Mouse (Mus musculus) liver, postnatal 0 days (tissue): ENCODE measurements at regions not wholly inside any gene's neighbourhood (a gene's known extent, or its start where the extent isn't known, plus 50 kb on each side); places are given as distances from the start of the nearest gene placed in this dataset.

ENCODE experiments used
- ATAC-seq: fragments of 200-750 bp; cut with Nextera tagmentation; 2 replicates; pipeline ENCODE4 v1.8.0; 2017; ENCODE audit warnings: mild to moderate bottlenecking, moderate library complexity
- DNase-seq: peaks from one replicate; pipeline ENCODE4 v3.0.0-alpha.2; 2016
- H3K27ac ChIP-seq: fragments of 300-500 bp; sonication (generic); 2 replicates; pipeline ENCODE4 v1.5.1; 2014; ENCODE audit warnings: antibody characterized with exemption, moderate library complexity, mild to moderate bottlenecking, low read depth
- H3K27me3 ChIP-seq: fragments of 300-500 bp; sonication (generic); 2 replicates; pipeline ENCODE4 v1.6.1; 2014; ENCODE audit warnings: low read length, control low read depth, mixed read lengths; ENCODE audit not compliant: insufficient read depth
- H3K36me3 ChIP-seq: fragments of 300-500 bp; sonication (generic); replicated peaks from 2 replicates; pipeline ENCODE4 v1.6.1; 2014; ENCODE audit warnings: mild to moderate bottlenecking, control low read depth, low read length, moderate library complexity, mixed read lengths; ENCODE audit not compliant: insufficient read depth
- H3K4me1 ChIP-seq: fragments of 300-500 bp; sonication (generic); 2 replicates; pipeline ENCODE4 v1.6.1; 2014; ENCODE audit warnings: antibody characterized with exemption, mild to moderate bottlenecking, control low read depth; ENCODE audit not compliant: insufficient read depth
- H3K4me2 ChIP-seq: fragments of 300-500 bp; sonication (generic); 2 replicates; pipeline ENCODE4 v1.6.1; 2014; ENCODE audit warnings: low read depth, mild to moderate bottlenecking, low read length, moderate library complexity, mixed read lengths
- H3K4me3 ChIP-seq: fragments of 300-500 bp; sonication (generic); 2 replicates; pipeline ENCODE4 v1.5.1; 2014; ENCODE audit warnings: low read depth, low read length
- H3K9ac ChIP-seq: fragments of 300-500 bp; sonication (generic); replicated peaks from 2 replicates; pipeline ENCODE4 v1.6.1; 2014; ENCODE audit warnings: mild to moderate bottlenecking, moderate library complexity
- H3K9me3 ChIP-seq: fragments of 300-500 bp; sonication (generic); 2 replicates; pipeline ENCODE4 v1.6.1; 2016; ENCODE audit warnings: mild to moderate bottlenecking, control low read depth, low read length, mixed read lengths
- CTCF ChIP-seq: sonication (generic); IDR thresholded peaks from 2 replicates; pipeline ENCODE4 v1.5.1; 2016; ENCODE audit warnings: antibody characterized with exemption, low read depth
- EP300 ChIP-seq: IDR thresholded peaks from 2 replicates; pipeline ENCODE4 v1.6.1; 2016; ENCODE audit warnings: antibody characterized with exemption, low read depth, mild to moderate bottlenecking
- WGBS: fragments of 180-500 bp; shearing (Covaris S2); extraction: QIAGEN DNeasy Blood & Tissue Kit; methylation state at CpG from one replicate; pipeline ENCODE4 v1.1.7; 2014; ENCODE audit not compliant: insufficient replicate concordance; 5-methylcytosine and 5-hydroxymethylcytosine counted together

DNA sequence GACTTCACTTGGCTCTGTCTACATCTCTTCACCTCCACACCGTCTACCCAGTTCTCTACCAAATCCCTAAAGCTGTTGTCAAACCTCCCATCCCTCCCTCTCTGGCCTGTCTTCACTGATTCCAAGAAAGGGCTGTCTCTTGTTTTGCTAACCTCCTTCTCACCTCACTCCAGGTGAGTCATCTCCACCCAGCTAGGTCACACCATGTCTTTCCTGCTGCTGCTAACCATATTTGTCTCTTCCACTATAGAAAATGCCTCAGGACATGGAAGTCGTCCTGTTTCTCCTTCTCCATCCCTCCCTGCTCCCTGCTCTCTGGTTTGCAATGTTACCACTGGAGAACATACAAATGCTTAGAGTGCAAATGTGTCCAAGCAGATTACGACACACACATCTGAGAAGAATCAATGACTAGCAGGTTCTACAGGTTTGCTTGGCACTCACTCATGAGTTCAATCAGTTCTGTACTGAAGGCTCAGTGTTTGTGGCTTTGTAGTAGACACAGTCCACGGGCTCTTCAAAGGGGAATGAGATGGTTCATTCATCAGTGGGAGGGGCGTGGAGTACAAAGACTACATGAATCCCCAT lies 424.1 kb downstream of the Fgf9 start:
- no peaks in the 10 kb centered on the region for H3K9me3 ChIP-seq
- no peak overlapping the region for H3K4me3 ChIP-seq
- H3K4me2 ChIP-seq: no peak overlapping the region
- 0 out of 2 replicates have a peak, but pooled peaks cover 2% of the 10 kb centered on the region for H3K4me1 ChIP-seq
- no peaks in the 10 kb centered on the region for H3K27me3 ChIP-seq
- H3K36me3 ChIP-seq: no peaks in the 10 kb centered on the region
- TF ChIP-seq EP300: no peak
- no peak for TF ChIP-seq CTCF
- H3K9ac ChIP-seq: no peak overlapping the region
- no peak overlapping the region for H3K27ac ChIP-seq
- 62% methylated on average over 5 of the region's 5 CpGs for WGBS
- ATAC-seq (no peak), DNase-seq (no peak)

DNA sequence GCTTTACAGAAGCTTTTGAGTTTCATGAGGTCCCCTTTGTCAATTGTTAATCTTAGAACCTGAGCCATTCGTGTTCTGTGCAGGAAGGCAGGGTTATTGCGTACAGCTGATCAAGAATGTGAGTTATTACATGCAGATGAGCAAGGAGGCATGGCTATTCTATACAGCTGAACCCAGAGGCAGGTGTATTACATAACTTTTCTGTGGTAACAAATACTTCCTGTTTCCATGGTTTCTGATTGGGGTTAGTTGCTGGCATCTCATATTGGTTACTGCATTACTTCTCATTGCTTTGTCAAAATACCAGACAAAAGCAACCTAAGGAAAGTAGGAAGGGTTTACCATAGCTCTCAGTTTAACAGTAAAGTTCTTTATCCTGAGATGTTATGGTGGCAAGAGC lies 421.8 kb downstream of the Fgf9 start:
- no peak overlapping the region for H3K9ac ChIP-seq
- 0 out of 2 replicates have a peak, but pooled peaks cover 2% of the 10 kb centered on the region for H3K4me1 ChIP-seq
- TF ChIP-seq CTCF (no peak), EP300 (no peak)
- DNase-seq: no peak
- H3K9me3 ChIP-seq: no peaks in the 10 kb centered on the region
- H3K4me3 ChIP-seq: no peak overlapping the region
- H3K27me3 ChIP-seq: no peaks in the 10 kb centered on the region
- H3K27ac ChIP-seq: no peak overlapping the region
- no peaks in the 10 kb centered on the region for H3K36me3 ChIP-seq
- H3K4me2 ChIP-seq: no peak overlapping the region
- ATAC-seq: no peak
- 44% methylated on average over 2 of the region's 2 CpGs for WGBS

DNA sequence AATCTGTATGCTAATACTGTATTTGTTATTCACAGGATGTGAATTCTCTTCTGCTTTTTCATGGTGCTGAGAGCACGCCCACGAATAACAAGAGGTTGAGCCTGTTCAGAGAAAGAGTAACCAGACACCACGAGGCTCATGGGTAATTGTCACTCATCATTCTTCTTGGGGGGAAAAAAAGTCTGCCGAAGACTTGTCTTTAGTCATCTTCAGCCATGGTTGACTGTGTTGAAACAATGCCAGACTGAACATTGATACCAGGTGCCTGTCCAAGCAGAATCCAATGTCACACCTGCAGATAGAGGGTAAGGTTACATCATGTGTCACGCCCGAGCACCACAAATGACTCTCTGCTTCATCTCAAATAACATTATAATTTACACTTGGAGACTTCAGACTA lies 418.5 kb downstream of the Fgf9 start:
- 76% methylated on average over 6 of the region's 6 CpGs for WGBS
- H3K27ac ChIP-seq: no peak overlapping the region
- H3K9me3 ChIP-seq: no peaks in the 10 kb centered on the region
- ATAC-seq (no peak), DNase-seq (no peak)
- H3K4me3 ChIP-seq: no peak overlapping the region
- TF ChIP-seq EP300: no peak
- TF ChIP-seq CTCF: no peak
- H3K4me2 ChIP-seq: no peak overlapping the region
- H3K4me1 ChIP-seq: 0 out of 2 replicates have a peak, but pooled peaks cover 2% of the 10 kb centered on the region
- H3K27me3 ChIP-seq: no peaks in the 10 kb centered on the region
- no peak overlapping the region for H3K9ac ChIP-seq
- H3K36me3 ChIP-seq: no peaks in the 10 kb centered on the region

DNA sequence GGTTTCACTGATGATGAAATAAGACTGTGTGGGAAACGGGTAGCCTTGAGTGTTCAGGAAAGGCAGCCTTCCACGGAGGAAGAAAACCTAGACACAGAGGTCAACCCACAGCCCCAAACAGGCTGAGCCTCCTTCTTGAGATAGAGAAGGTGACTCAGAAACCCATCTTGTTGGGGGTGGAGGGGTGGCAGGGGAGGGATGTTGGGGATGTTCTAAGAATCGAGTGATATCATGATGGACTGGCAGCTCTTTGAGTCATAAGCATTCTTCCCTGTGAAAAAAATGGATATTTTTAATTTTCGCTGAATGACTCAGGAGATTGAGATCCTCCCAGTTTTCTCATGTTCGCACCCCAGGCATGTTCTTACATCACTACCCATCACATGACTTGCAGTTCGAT lies 417.5 kb downstream of the Fgf9 start:
- Histone ChIP-seq H3K27me3 (no peaks in the 10 kb centered on the region), H3K4me2 (no peak overlapping the region), H3K4me1 (0 out of 2 replicates have a peak, but pooled peaks cover 2% of the 10 kb centered on the region), H3K36me3 (no peaks in the 10 kb centered on the region), H3K4me3 (no peak overlapping the region), H3K9ac (no peak overlapping the region), H3K9me3 (no peaks in the 10 kb centered on the region), H3K27ac (no peak overlapping the region)
- ATAC-seq: no peak
- WGBS: 73% methylated on average over 6 of the region's 6 CpGs
- no peak for DNase-seq
- TF ChIP-seq EP300 (no peak), CTCF (no peak)

DNA sequence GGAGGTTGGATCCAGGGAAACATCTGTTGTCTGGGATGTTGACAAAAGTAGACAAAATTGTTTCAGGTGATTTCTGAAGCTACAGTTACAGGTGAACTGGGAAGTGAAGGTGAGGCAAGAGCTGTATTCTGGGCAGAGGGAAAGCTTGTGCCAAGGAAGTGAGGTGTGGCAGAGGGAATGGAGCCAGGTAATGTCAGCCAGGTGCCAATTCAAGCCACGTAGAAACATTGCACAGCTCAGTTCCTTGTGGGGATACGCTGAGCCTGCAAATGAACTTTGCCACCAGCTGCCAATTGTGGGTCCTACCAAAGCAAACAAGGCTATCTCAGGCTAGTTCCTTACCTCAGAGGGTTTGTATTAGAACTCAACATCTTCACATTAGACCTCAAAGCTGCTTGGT lies 410.1 kb downstream of the Fgf9 start:
- WGBS: 82% methylated on average over 2 of the region's 2 CpGs
- no peak overlapping the region for H3K4me2 ChIP-seq
- H3K36me3 ChIP-seq: no peaks in the 10 kb centered on the region
- no peaks in the 10 kb centered on the region for H3K4me1 ChIP-seq
- TF ChIP-seq EP300 (no peak), CTCF (no peak)
- no peak overlapping the region for H3K9ac ChIP-seq
- no peak overlapping the region for H3K27ac ChIP-seq
- H3K9me3 ChIP-seq: no peaks in the 10 kb centered on the region
- DNase-seq (no peak), ATAC-seq (no peak)
- no peak overlapping the region for H3K4me3 ChIP-seq
- no peaks in the 10 kb centered on the region for H3K27me3 ChIP-seq

DNA sequence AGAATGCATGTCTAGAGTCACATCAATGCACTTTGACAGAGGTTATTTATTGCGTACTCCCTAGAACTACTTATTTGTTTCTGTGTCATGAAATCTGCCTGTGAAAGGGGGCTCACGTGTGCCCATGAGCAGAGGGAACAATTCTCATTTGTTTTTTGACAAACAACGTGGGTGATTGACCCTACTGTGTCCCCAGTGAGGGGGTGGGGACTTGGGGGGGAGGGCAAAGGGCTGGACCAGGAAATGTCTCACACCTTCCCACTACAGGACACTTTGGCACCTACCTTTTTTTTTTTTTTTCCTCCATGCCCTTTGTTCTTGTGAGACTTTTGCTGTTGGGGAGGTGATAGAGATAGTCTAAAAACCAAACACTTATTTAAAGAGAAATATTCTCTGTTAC lies 400.3 kb downstream of the Fgf9 start:
- DNase-seq (no peak), ATAC-seq (no peak)
- no peak overlapping the region for H3K4me3 ChIP-seq
- no peak overlapping the region for H3K4me2 ChIP-seq
- WGBS: 56% methylated on average over 3 of the region's 3 CpGs
- no peaks in the 10 kb centered on the region for H3K36me3 ChIP-seq
- no peak overlapping the region for H3K9ac ChIP-seq
- no peaks in the 10 kb centered on the region for H3K9me3 ChIP-seq
- no peak for TF ChIP-seq EP300
- no peak for TF ChIP-seq CTCF
- no peaks in the 10 kb centered on the region for H3K27me3 ChIP-seq
- H3K4me1 ChIP-seq: no peaks in the 10 kb centered on the region
- no peak overlapping the region for H3K27ac ChIP-seq

DNA sequence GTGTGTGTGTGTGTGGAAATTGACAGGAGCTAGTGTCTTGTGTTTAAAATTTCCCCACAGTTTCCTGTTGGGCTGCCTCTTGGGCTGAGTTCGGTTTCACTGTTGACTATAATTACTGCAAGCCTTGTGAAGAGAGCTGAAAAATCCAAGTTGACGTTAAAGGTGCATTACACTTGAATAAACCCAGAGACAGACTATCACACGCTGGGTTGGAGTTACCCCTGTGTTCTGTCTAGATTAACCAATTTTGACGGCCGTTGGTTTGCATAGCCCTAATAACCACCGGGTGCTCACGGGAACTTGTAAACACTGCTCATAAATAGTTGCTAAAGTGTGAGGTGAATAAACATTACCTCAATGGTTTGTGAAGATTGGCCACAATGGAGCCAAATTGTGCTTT lies 398.1 kb downstream of the Fgf9 start:
- no peak for DNase-seq

More for the DNA sequence above, 398.1 kb downstream of the Fgf9 start:
- TF ChIP-seq EP300 (no peak), CTCF (no peak)
- H3K27ac ChIP-seq: no peak overlapping the region
- H3K4me2 ChIP-seq: no peak overlapping the region
- H3K4me3 ChIP-seq: no peak overlapping the region
- no peaks in the 10 kb centered on the region for H3K4me1 ChIP-seq
- no peaks in the 10 kb centered on the region for H3K9me3 ChIP-seq
- H3K36me3 ChIP-seq: no peaks in the 10 kb centered on the region
- no peak for ATAC-seq
- no peak overlapping the region for H3K9ac ChIP-seq
- no peaks in the 10 kb centered on the region for H3K27me3 ChIP-seq
- WGBS: 65% methylated on average over 7 of the region's 7 CpGs
